Mouse (Mus musculus) embryo, embryonic 10 days (tissue): ENCODE measurements around the gene Map4.
A peak's percentile ranks its signal among the peaks of the same experiment; 100 is the strongest.
"Not testable (repeated sequence)": the region's sequence is repeated elsewhere in the genome, so short reads cannot be mapped to it uniquely, and the experiment has no call there.

Experiments used
- DNase-seq: peaks from one replicate; pipeline ENCODE4 v3.0.0-alpha.2; 2015; ENCODE audit warnings: low spot score

Gene Map4

GRCm38 (mm10) chr9:110068745-110069144 lies 137.5 kb downstream of the Map4 start:
- no peak for DNase-seq

GRCm38 (mm10) chr9:110070358-110070757 lies 139.1 kb downstream of the Map4 start:
- no peak for DNase-seq

GRCm38 (mm10) chr9:110071011-110071410 lies 139.8 kb downstream of the Map4 start:
- no peak for DNase-seq

- peak; percentile 88 for DNase-seq
Measured at GRCm38 (mm10) chr9:110071843-110072242, 140.6 kb downstream of the Map4 start.

GRCm38 (mm10) chr9:110076468-110076867 lies 145.2 kb downstream of the Map4 start:
- DNase-seq = not testable (repeated sequence)

- no peak for DNase-seq
Measured at GRCm38 (mm10) chr9:110081066-110081465, 149.8 kb downstream of the Map4 start.

- no peak for DNase-seq
Measured at GRCm38 (mm10) chr9:110084201-110084964, 153.1 kb downstream of the Map4 start.

- DNase-seq = no peak
Measured at GRCm38 (mm10) chr9:110085693-110086092, 154.4 kb downstream of the Map4 start.

- DNase-seq = no peak
Measured at GRCm38 (mm10) chr9:110093303-110093702, 162.0 kb downstream of the Map4 start.

GRCm38 (mm10) chr9:110094761-110095160 lies 163.5 kb downstream of the Map4 start:
- no peak for DNase-seq

- DNase-seq = no peak
Measured at GRCm38 (mm10) chr9:110097791-110098190, 166.5 kb downstream of the Map4 start.

- peak; percentile 97 for DNase-seq
Measured at GRCm38 (mm10) chr9:110100627-110101600, 169.7 kb downstream of the Map4 start.

GRCm38 (mm10) chr9:110116353-110116976 lies 185.2 kb downstream of the Map4 start:
- DNase-seq = peak; percentile 41

- DNase-seq = peak; percentile 96
Measured at GRCm38 (mm10) chr9:110116977-110117778, 185.9 kb downstream of the Map4 start, which contains the start of gene Smarcc1. TSS of gene Smarcc1 (plus strand) at chr9:110117708.

GRCm38 (mm10) chr9:110117779-110118139 lies 186.5 kb downstream of the Map4 start, which contains the start of gene Dhx30:
TSS of gene Dhx30 (minus strand) at chr9:110117830.
- DNase-seq = no peak

GRCm38 (mm10) chr9:110118249-110118648 lies 187.0 kb downstream of the Map4 start:
- DNase-seq = no peak

- DNase-seq = no peak
Measured at GRCm38 (mm10) chr9:110121424-110121823, 190.2 kb downstream of the Map4 start.

GRCm38 (mm10) chr9:110123322-110123721 lies 192.1 kb downstream of the Map4 start:
- DNase-seq = no peak

GRCm38 (mm10) chr9:110124008-110124540 lies 192.8 kb downstream of the Map4 start:
- not testable (repeated sequence) for DNase-seq

GRCm38 (mm10) chr9:110130896-110131524 lies 199.8 kb downstream of the Map4 start:
- DNase-seq = no peak
